Mouse (Mus musculus) erythroid progenitor cell, adult 5-6 weeks (primary cell): ENCODE data around the gene Tnrc6a. TPM values are rescaled to one million over a fixed set of nuclear protein-coding genes. Genes with fewer than 3 reads are reported as not detected.

Source experiments
- ATAC-seq: replicated peaks from 2 replicates; pipeline ENCODE4 v1.8.0; 2016; ENCODE audit warnings: moderate number of reproducible peaks, mild to moderate bottlenecking, moderate TSS enrichment, inconsistent platforms; ENCODE audit not compliant: poor library complexity, low FRiP score, severe bottlenecking
- total RNA-seq, 2 experiments: library from RNA; stranded (forward) in 1 of 2; stranded (reverse) in 1 of 2; fragments of 150-400 nt in 1 of 2; fragments of 186-747, 209-891 nt in 1 of 2; gene quantifications; 2 replicates each; pipeline versions ENCODE4 v1.2.3 to v1.2.4; 2015 to 2017; ENCODE audit warnings: low replicate concordance in 2 of 2

Tnrc6a gene
- total RNA-seq, 2 experiments from 2014 or later, result 35.2 to 57.6 TPM

GRCm38 (mm10) chr7:123184891-123185290, 61.2 kb downstream of the Tnrc6a start:
- no peak for ATAC-seq

GRCm38 (mm10) chr7:123186463-123186862, 62.8 kb downstream of the Tnrc6a start:
- ATAC-seq, result no peak

DNA sequence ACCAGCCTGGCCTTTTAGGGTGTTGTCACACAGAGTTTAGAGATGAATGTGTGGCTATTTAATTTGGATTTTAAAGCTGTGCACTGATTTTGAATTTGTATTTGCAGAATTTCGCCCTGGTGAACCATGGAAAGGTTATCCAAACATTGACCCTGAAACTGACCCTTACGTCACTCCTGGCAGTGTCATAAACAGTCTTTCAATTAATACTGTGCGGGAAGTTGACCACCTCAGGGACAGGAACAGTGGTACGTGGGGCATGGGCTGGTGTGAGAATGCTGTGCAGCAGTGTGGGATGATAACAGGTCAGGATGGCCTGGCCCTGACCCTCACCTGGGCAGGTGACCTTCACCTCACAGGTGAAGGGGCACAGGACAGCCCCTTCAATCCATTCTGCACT, 63.6 kb downstream of the Tnrc6a start:
- no peak for ATAC-seq

DNA sequence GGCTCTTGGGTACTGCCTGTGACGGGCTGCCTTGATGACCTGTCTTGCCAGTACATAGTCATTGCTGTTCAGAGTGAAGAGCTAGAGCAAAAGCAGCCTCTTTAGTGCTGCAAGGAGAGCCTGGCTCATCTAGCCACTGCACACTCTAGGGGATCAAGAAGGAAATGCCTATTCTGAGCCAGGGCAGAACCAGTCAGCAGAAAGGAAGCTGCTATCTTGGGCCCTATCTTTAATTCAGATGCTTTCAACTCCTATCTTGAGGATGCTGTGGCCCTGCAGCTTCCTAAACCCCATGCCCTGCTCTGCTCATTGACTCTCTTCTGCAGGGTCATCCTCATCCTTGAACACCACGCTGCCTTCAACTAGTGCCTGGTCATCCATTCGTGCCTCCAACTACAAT, 64.8 kb downstream of the Tnrc6a start:
- ATAC-seq, result no peak

DNA sequence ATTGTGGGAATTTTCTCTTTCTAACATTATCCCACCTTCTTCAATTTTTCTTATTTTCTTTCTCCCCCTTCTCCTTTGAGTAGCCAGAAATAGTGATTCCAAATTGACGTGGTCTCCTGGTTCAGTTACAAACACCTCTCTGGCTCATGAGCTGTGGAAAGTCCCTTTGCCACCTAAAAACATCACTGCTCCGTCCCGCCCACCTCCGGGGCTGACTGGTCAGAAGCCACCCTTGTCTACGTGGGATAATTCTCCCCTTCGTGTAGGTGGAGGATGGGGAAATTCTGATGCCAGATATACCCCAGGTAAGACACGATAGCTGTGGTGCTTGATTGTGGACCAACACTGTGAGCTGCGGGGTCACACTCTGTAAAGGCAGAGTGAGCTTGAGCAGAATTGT, 66.1 kb downstream of the Tnrc6a start:
- ATAC-seq, result no peak

DNA sequence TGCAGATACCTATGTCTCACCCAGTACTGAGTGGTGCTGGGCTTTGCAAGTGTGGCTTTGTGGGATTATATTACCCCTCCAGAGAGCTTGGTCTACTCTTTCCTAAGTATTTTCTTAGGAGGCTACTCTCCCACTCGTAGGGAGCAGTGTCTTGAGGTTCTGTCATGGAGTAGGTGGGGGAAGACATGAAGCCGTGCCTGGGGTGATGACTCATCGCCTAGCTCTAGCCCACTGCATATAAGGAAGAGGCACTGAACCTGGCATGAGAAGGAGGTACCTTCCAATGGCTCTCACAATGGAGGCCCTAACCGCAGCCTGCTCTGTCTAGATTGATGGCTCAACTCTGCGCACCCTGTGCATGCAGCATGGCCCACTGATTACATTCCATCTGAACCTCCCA, 68.0 kb downstream of the Tnrc6a start:
- ATAC-seq, result no peak; the same call in 1 of the 2 replicates

DNA sequence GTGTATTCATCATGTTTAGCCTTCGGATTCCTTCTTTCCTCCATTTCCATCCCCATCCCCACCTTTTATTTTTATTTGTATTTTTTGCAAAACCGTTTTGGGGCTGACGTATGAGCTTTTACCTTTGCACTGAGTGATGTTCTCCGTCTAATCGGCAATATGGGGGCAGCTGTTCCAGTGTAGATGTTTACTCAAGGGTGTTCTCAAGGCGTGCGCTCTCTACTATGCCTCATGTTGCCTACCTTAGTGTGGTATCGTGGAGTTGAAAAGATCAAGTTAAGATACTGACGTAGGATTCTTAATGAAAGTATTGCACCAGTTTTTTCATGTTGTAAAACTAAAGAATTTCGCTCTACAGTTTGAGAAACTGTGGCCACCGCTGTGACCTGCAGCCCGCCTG, 69.5 kb downstream of the Tnrc6a start:
- ATAC-seq, result no peak

GRCm38 (mm10) chr7:123194696-123195095, 71.0 kb downstream of the Tnrc6a start:
- no peak for ATAC-seq

GRCm38 (mm10) chr7:123196432-123196831, 72.7 kb downstream of the Tnrc6a start:
- no peak for ATAC-seq

GRCm38 (mm10) chr7:123198695-123199094, 75.0 kb downstream of the Tnrc6a start:
- ATAC-seq, result no peak

GRCm38 (mm10) chr7:123199151-123199550, 75.5 kb downstream of the Tnrc6a start:
- ATAC-seq, result no peak

DNA sequence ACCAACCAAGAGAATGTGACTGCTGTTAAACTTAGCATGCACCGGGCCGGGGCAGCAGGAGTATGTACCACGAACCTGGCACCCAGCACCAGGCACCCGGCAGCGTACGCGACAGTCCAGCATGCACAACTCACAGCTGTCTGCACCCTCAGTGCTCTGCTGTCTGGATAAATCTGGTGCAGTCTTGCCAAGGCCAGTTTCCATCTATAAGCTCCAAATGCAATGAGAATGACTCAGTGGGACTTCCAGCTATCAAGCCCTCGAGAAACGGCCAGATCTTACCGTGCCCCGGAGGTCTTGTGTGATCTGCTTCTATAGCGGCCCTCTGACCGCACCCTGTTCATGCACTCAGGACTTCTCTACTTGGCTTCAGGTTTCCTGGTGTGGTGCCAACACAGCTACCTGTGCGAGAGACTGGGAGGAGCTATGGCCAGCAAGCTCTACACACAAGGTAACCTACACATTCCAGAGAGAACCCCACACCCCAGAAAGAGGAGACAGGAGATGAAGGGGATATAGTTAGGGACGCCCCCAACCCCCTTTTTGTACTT, 76.0 kb downstream of the Tnrc6a start:
- no peak for ATAC-seq

DNA sequence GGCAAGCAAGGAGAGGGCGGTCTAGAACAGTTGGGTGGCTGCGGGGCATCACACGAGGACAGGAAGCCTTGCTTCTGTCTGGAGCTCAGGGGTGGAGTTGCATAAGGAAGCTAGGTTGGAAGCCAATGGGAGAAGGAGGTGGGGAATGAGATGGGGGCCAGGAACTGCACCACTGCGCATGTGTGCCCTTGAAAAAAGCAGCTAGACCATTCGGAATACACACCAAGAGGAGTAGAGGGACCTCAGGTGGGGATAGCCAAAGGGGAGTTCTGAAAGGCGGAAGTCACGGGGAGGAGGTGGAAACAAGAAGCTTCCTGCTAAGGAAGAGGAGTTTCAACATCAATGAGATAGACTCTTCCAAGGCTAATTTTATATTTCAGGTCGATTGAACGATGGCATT, 77.0 kb downstream of the Tnrc6a start:
- no peak for ATAC-seq

DNA sequence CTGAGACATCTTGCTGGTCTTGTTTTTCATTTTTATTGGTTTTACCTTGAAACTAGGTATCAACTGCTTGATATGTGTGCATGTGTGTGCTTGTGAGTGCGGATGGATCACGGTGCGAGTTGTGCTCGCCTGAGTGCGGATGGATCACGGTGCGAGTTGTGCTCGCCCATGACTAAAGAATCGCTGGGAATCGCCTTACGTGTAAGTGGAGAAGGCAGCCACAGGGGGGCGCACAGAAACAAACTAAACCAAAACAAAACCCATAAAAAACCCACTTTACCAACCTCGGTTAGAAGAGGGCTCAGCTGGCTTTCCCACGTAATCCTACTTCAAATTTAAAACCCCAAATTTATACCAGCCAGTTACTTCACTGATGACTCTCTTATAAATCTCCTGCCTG, 81.6 kb downstream of the Tnrc6a start:
- ATAC-seq, result no peak; the same call in 1 of the 2 replicates

GRCm38 (mm10) chr7:123207561-123207960, 83.9 kb downstream of the Tnrc6a start:
- ATAC-seq, result no peak

DNA sequence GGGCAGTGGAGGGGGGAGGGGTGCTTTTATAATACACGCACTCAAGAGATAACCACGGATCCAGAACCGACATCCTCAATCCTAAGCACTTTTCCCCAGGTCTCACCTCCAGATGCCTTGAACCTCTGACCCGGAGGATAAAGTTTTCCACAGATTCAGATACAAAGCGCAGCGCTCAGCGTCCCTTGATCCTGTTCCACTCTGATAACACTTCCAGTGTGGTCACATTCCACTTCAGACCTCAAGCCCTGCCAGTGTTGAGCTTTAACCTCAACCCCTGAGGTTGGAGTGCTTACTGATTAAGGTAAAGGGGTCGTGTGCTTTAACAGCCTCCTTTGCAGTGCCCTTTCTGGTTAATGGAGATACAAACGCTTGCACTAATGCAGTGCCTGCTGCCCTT, 86.2 kb downstream of the Tnrc6a start:
- ATAC-seq, result no peak

DNA sequence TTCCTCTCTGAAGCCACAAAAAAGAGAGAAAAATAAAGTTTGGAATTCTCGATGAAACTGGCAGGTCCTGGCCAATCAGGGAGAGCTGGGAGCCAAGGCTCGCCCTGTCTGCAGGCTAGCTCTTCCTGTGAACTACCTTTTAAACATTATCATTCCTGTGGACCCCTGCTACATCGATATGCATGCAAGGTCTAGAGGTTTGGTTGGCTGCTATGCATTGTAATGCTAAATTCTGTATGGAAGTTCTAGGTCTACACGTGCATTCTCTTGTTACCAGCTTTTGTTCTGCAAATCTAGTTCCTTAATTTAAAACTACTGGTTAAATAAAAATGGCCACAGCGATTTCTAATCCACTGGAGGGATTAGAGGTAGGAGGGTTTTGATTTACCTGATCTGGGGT, 87.8 kb downstream of the Tnrc6a start:
- no peak for ATAC-seq

- ATAC-seq, result no peak
Measured at GRCm38 (mm10) chr7:123212316-123212715, 88.6 kb downstream of the Tnrc6a start.

DNA sequence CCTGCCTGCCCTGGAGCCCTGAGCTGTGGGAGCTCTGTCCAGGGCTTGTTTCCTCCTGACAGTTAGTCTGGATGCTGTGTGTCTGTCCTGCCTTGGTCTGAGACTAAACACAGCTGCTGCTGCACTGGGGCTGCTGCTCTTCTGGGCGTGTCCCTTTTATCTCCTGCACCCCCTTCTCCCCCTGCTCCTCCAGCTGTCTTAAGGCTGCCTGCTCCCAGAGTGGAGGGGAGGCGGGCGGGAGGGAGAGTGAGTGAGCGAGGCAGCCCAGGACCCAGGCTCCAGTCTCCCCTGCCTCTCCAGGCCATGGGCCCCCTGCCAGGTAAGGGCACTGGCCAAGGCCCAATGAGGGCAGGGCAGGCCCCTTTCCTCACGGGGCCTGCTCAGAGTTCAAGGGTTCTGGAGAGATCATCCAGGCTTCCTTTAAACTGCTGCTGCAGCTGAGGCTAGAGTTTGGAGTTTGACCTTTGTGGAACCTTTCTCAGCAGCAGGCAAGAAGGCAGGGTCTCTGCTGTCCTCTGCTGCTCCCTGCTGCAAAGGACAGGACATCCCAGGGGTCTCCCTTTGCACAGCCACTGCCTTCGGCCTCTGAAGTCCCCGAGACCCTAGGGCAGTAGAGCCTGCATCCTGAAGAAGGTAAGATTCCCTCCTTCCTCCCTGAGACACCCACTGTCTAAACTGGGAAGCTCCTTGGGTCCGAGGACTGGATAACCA, 90.8 kb downstream of the Tnrc6a start, which contains the start of gene Slc5a11:
TSS of gene Slc5a11 (plus strand) at position 416 of the 711 bp plus-strand sequence.
- ATAC-seq, result no peak

DNA sequence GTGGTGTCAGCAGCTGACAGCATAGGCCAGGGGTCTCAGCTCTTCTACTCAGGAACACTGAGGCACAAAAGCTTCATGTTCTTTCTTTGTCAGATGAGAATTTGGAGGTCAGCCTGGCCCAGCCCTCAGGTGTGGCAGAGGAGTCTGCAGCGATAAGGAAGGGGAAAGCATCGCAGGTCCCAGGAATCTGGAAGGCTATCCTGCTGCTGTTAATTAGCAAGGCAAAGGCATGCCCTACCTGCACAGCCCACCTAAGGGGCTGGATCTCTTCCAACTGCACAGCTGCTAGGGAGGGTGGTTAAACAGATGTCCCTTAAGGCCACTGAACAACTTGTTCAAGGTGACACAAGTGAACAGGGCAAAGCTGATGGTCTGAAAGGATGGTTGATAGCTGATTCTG, 91.5 kb downstream of the Tnrc6a start:
- no peak for ATAC-seq

DNA sequence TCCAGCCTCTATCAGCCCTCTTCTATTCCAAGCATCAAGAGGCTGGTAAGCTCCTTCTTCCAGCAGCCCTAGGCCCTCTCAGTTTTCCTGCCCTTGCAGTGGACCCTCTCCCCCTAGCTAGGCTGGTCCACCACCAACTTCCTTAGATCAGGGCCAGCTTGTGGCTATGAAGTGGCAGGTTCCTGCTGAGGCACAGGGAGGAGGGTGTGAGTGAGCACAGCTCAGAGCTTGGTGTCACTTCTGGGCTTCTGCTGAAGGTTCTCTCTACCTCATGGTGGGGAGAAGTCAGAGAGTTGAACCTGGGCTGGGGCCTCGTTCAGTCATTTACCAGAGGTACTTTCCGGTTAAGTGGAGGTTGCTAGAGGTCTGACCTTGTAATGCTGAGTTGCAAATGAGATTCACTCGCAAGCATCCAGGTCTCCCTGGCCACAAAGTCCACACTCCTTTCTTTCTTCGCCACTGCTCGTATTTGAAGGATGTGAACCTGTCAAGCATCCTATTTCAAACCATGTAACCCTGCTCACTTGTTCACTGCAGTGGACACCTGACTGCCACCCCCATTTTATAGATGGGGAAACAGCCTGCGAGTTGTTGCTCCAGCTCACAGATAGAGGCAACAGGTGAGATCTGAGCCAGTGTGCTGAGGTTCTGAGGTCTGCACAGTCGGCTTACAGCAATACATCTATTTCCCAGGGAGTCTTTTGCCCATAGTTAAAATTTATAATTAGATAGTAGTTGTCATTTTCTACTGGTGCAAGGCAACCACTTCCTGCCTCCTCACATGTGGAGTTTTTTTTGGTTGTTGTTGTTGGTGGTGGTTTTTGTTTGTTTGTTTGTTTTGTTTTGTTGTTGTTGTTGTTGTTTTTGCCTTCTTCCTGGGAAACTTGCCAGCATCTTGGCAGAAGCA, 94.0 kb downstream of the Tnrc6a start:
- no peak for ATAC-seq
